Mouse (Mus musculus) myocyte (in vitro differentiated cells): ENCODE data around the gene Usp24.

ENCODE experiments used
- CEBPB ChIP-seq: IDR thresholded peaks from 2 replicates; pipeline ENCODE4 v1.6.1; 2011; ENCODE audit warnings: mild to moderate bottlenecking, moderate library complexity; ENCODE audit not compliant: poor library complexity, insufficient read depth, severe bottlenecking
- MAX ChIP-seq: IDR thresholded peaks from one replicate; pipeline ENCODE4 v1.6.1; 2011; ENCODE audit warnings: low read depth, mild to moderate bottlenecking, control low read depth
- POLR2A ChIP-seq: IDR thresholded peaks from one replicate; pipeline ENCODE4 v1.6.1; 2011; ENCODE audit warnings: low read depth, mild to moderate bottlenecking, control low read depth, moderate library complexity; ENCODE audit not compliant: insufficient read length
- POLR2AphosphoS2 ChIP-seq: IDR thresholded peaks from one replicate; pipeline ENCODE4 v1.6.1; 2011; ENCODE audit warnings: low read depth, control low read depth; ENCODE audit not compliant: insufficient read length
- TCF12 ChIP-seq: IDR thresholded peaks from one replicate; pipeline ENCODE4 v1.6.1; 2011; ENCODE audit warnings: mild to moderate bottlenecking, control low read depth; ENCODE audit not compliant: poor library complexity, insufficient read depth, severe bottlenecking

DNA sequence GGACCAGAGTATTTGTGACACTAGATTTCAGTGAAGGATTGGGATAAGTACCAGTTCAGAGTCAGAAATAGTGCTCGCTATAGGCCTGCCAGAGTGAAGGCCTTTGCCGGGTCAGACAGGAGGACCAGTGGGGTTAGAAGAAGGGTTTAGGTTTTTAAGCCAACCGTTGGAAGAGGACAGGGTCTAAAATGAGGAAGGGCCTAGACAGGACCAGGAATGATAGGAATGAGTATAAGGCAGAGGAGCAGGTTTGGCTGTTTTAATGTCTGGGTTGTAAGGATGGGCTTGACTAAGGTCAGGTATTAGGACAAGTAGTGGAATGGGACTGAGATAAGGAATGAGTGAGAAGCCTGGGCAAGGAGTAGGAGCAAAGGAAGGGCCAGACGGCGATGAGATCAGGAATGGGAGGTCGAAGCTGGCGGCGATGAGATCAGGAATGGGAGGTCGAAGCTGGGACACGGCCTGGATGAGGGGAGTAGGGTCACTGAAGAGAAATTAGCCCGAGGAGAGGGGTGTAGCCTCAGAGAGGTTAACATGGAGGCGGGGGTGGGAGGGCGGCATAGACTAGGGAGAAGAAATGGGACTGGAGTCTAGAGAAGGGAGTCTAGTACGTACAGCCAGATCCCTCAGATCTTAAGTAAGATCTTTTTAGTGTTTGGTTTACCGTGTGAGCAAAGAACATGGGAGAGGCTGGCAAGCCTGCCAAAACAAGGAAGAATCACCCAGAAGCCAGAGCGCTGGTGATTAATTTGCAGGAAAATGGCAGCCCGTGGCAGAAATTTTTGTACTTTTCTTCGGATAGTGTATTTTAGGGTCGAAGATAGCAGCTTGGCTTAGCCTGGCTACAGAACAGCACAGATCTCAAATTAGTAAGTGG is 1.4 kb downstream of the Usp24 start:
- TF ChIP-seq POLR2A (no peak), TCF12 (no peak), MAX (no peak), CEBPB (no peak), POLR2AphosphoS2 (no peak)
